Mouse (Mus musculus) gastrocnemius, postnatal 14 days (tissue): ENCODE measurements around the gene Tmem221. TPM values are rescaled to one million over a fixed set of nuclear protein-coding genes. Genes with fewer than 3 reads are reported as not detected.
"Not testable (repeated sequence)": the region's sequence is repeated elsewhere in the genome, so short reads cannot be mapped to it uniquely, and the experiment has no call there.

Experiments used
- DNase-seq: peaks from one replicate; pipeline ENCODE4 v3.0.0; 2021; ENCODE audit warnings: mixed read lengths
- intact Hi-C: fragments of 180-260 bp; cut with DNase I; formaldehyde crosslinking; loops from one replicate; pipeline ENCODE4 v1.15.1; 2025; ENCODE audit warnings: low total_unique reads
- total RNA-seq, 2 experiments: library from RNA; stranded (reverse); gene quantifications; 2 replicates each; pipeline ENCODE4 v1.2.3; 2021

Tmem221 gene
- total RNA-seq, 2 experiments from 2014 or later, result 0.21 TPM; not detected in 1

- DNase-seq, result peak; percentile 95
- intact Hi-C loops, result loop anchor here (2.0 kb wide), 1 partner anchor 81 kb away; no protein-coding TSS in a partner anchor
These were observed 37.0 kb downstream of the Tmem221 start for GRCm38 (mm10) chr8:71521634-71522033.

GRCm38 (mm10) chr8:71519037-71519825, 39.4 kb downstream of the Tmem221 start:
- DNase-seq, result peak; percentile 65

GRCm38 (mm10) chr8:71516786-71517185, 41.9 kb downstream of the Tmem221 start:
- intact Hi-C loops, result no loop called here
- DNase-seq, result no peak

More at GRCm38 (mm10) chr8:71519037-71519825, 39.4 kb downstream of the Tmem221 start:
- intact Hi-C loops, result not testable (repeated sequence)

DNA sequence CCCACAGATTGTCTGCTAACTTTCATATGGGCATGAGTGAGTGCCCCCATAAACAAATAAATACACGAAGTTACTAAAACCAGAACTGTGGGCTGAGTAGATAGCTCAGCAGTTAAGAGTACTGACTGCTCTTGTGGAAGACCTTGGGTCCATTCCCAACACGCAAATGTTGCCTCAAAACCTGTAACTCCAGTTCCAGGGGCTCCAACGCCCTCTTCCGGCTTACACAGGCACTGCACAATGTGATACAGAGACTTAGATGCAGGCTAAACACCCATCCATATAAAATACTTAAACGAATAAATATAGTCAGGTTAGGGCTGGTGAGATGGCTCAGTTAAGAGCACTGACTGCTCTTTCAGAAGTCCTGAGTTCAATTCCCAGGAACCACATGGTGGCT, 43.6 kb downstream of the Tmem221 start:
- intact Hi-C loops, result no loop called here
- DNase-seq, result no peak

- intact Hi-C loops, result no loop called here
- DNase-seq, result no peak
These were observed 45.5 kb downstream of the Tmem221 start for GRCm38 (mm10) chr8:71513018-71513754.

GRCm38 (mm10) chr8:71511644-71512043, 47.0 kb downstream of the Tmem221 start, which contains the start of gene Plvap:
Plvap (minus strand) TSS chr8:71511752.
- DNase-seq, result no peak
- intact Hi-C loops, result no loop called here

DNA sequence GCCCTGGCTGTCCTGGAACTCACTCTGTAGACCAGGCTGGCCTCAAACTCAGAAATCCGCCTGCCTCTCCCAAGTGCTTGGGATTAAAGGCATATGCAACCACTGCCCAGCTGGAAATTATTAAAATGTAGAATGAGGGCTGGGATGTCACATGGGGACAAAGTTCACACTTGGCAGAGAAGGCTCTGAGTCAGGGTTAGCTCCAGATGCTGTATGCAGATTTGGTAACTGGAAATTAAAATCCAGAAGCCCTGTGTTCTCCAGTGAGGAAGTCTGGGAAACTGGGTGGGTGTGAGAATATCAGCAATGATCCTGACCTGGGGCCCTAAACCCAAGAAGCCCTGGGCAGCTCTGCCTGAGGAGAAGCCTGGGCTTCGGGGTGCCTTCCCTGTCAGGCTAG, 49.4 kb downstream of the Tmem221 start:
- intact Hi-C loops, result no loop called here
- no peak for DNase-seq

DNA sequence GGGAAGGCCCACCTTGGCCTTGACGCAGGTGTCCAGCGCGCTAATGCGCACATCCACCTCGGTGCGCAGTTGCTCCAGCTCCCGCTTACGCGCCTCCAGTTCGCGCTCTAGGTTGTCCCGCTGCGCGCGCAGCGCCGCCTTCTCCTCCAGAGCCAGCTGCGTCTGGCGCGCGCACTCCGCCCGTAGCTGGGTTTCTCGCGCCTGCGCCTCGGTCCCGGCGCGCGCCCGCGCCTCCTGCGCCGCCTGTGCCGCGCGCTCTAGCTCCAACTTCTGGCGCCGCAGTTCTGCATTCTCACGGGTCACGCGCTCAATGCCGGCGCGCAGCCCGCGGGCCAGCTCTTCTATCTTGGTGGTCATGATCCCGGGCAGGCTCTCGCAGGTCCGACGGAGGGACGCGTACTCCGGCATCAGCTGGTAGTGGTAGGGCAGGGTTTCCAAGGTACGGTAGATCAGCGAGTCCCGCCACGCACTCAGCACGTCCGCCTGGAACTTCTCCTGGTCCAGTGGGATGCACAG, 51.0 kb downstream of the Tmem221 start:
- intact Hi-C loops, result no loop called here
- DNase-seq, result peak; percentile 87

GRCm38 (mm10) chr8:71505979-71506378, 52.7 kb downstream of the Tmem221 start:
- peak; percentile 62 for DNase-seq

GRCm38 (mm10) chr8:71505326-71505725, 53.3 kb downstream of the Tmem221 start:
- intact Hi-C loops, result no loop called here
- no peak for DNase-seq

More at GRCm38 (mm10) chr8:71505979-71506378, 52.7 kb downstream of the Tmem221 start:
- intact Hi-C loops, result no loop called here

GRCm38 (mm10) chr8:71504349-71504748, 54.3 kb downstream of the Tmem221 start:
- no peak for DNase-seq
- intact Hi-C loops, result no loop called here

Other genes starting within 250 kb of the Tmem221 start
- 10 to 100 TPM; 96.4 to 100.0 TPM for gene Use1, start 192.0 kb downstream of the Tmem221 start, total RNA-seq
- 1 to 10 TPM; 5.9 to 7.5 TPM for gene Ocel1, start 187.6 kb downstream of the Tmem221 start, total RNA-seq
- gene Nr2f6, start 176.9 kb downstream of the Tmem221 start, total RNA-seq, result 10 to 100 TPM; 16.0 to 21.5 TPM
- gene Ushbp1, start 163.1 kb downstream of the Tmem221 start, total RNA-seq, result 10 to 100 TPM; 11.0 to 12.9 TPM
- 10 to 100 TPM; 61.3 to 66.5 TPM for gene Babam1, start 162.0 kb downstream of the Tmem221 start, total RNA-seq
- gene Ankle1, start 152.9 kb downstream of the Tmem221 start, total RNA-seq, result under 1 TPM; 0.78 to 0.86 TPM
- gene Abhd8, start 95.2 kb downstream of the Tmem221 start, total RNA-seq, result 10 to 100 TPM; 22.8 to 27.6 TPM
- 10 to 100 TPM; 44.0 to 45.2 TPM for gene Mrpl34, start 93.9 kb downstream of the Tmem221 start, total RNA-seq
- gene Dda1, start 89.7 kb downstream of the Tmem221 start, total RNA-seq, result 10 to 100 TPM; 28.3 to 31.8 TPM
- 10 to 100 TPM; 14.4 to 16.2 TPM for gene Ano8, start 72.9 kb downstream of the Tmem221 start, total RNA-seq
- gene Gtpbp3, start 70.8 kb downstream of the Tmem221 start, total RNA-seq, result 1 to 10 TPM; 7.5 to 8.5 TPM
- 10 to 100 TPM in 1 of 2 experiments, 1 to 10 TPM in 1; 7.7 to 11.7 TPM for gene Plvap, start 47.1 kb downstream of the Tmem221 start, total RNA-seq
- under 1 TPM in 1 of 2 experiments, not detected in 1; 0.33 TPM for gene Ccdc194, start 33.2 kb downstream of the Tmem221 start, total RNA-seq
- gene Bst2, start 21.4 kb downstream of the Tmem221 start, total RNA-seq, result 1 to 10 TPM; 8.6 to 9.3 TPM
- 10 to 100 TPM; 20.4 to 20.6 TPM for gene Mvb12a, start 15.9 kb downstream of the Tmem221 start, total RNA-seq
- under 1 TPM in 1 of 2 experiments, not detected in 1; 0.18 TPM for gene Nxnl1, start 7.7 kb upstream of the Tmem221 start, total RNA-seq
- gene Slc27a1, start 10.0 kb upstream of the Tmem221 start, total RNA-seq, result 10 to 100 TPM; 29.9 to 50.8 TPM
- gene Pgls, start 33.3 kb upstream of the Tmem221 start, total RNA-seq, result 10 to 100 TPM; 40.5 to 43.3 TPM
- gene Fam129c, start 38.8 kb upstream of the Tmem221 start, total RNA-seq, result under 1 TPM; 0.59 to 0.82 TPM
- gene Colgalt1, start 52.1 kb upstream of the Tmem221 start, total RNA-seq, result 10 to 100 TPM; 35.6 to 39.3 TPM
- gene Unc13a, start 112.9 kb upstream of the Tmem221 start, total RNA-seq, result under 1 TPM; 0.18 to 0.20 TPM
- 1 to 10 TPM; 2.6 to 2.8 TPM for gene Jak3, start 117.4 kb upstream of the Tmem221 start, total RNA-seq
- gene Insl3, start 130.3 kb upstream of the Tmem221 start, total RNA-seq, result 1 to 10 TPM; 1.1 to 1.5 TPM
- 1 to 10 TPM; 5.2 to 5.5 TPM for gene B3gnt3, start 142.9 kb upstream of the Tmem221 start, total RNA-seq
- under 1 TPM; 0.39 to 0.53 TPM for gene Fcho1, start 166.8 kb upstream of the Tmem221 start, total RNA-seq